In genomic region chr4:152547886-152548663, GRCm38 (mm10) we compare ENCODE assay signal across 10 mouse cellular contexts.
DNase-seq lines count a peak whose midpoint lies in the region; ATAC-seq and TF ChIP-seq lines count a peak whose summit lies in the region.
"Had no signal": no experiment of that assay in that cellular context is flagged by ENCODE, and none has a peak within 500 bp of the region (broad histone marks: within the 10 kb centered on the region; RNA-seq: fewer than 3 reads in every experiment).

No protein-coding gene starts in this region.

- no peak; the same call in 1 of the 2 replicates for ATAC-seq in heart, embryonic 11.5 days (replicated peaks; ENCODE audit: insufficient number of reproducible peaks, low FRiP score, low TSS enrichment)
- peak; percentile 51 for ATAC-seq in forebrain, embryonic 16.5 days
- peak; percentile 83 for ATAC-seq in liver, embryonic 15.5 days (ENCODE audit: insufficient read depth)

- H3K9ac ChIP-seq in heart, embryonic 11.5 days (ENCODE audit: low read depth, low read length) = no peak overlapping the region
- H3K9ac ChIP-seq in forebrain, embryonic 16.5 days (replicated peaks; ENCODE audit: low read depth, low read length) = peak overlapping the region; percentile 34
- no peak overlapping the region for H3K9ac ChIP-seq in liver, embryonic 15.5 days

- peaks cover 5% of the 10 kb centered on the region; the same call in 1 of the 2 replicates for H3K4me1 ChIP-seq in heart, embryonic 11.5 days (ENCODE audit: control insufficient read depth, insufficient read depth, low read length)
- peaks cover 41% of the 10 kb centered on the region for H3K4me1 ChIP-seq in E14TG2a.4 (replicated peaks; ENCODE audit: low read depth, low read length)
- peaks cover 13% of the 10 kb centered on the region for H3K4me1 ChIP-seq in forebrain, embryonic 16.5 days (replicated peaks; ENCODE audit: control insufficient read depth, insufficient read depth, low read length)
- peaks cover 14% of the 10 kb centered on the region for H3K4me1 ChIP-seq in liver, embryonic 15.5 days (replicated peaks)
- no peaks in the 10 kb centered on the region for H3K4me1 ChIP-seq in kidney, adult 2 months (ENCODE audit: control insufficient read depth, insufficient read depth, low read length)

- H3K27ac ChIP-seq in heart, embryonic 11.5 days (ENCODE audit: low read depth, low read length) = no peak overlapping the region
- H3K27ac ChIP-seq in forebrain, embryonic 16.5 days (ENCODE audit: low read length) = no peak overlapping the region
- H3K27ac ChIP-seq in liver, embryonic 15.5 days (replicated peaks) = peak overlapping the region; percentile 24; the same call in 1 of the 2 replicates
- H3K27ac ChIP-seq in kidney, adult 2 months (ENCODE audit: insufficient read depth, low read depth, low read length) = no peak overlapping the region

- 41% methylated on average over 37 of the region's 37 CpGs for WGBS in heart, embryonic 11.5 days (ENCODE audit: insufficient replicate concordance)
- 24% methylated on average over 37 of the region's 37 CpGs for WGBS in forebrain, embryonic 16.5 days
- WGBS in liver, embryonic 15.5 days (ENCODE audit: insufficient replicate concordance) = 39% methylated on average over 37 of the region's 37 CpGs
- 72% methylated on average over 37 of the region's 37 CpGs for WGBS in kidney, adult 2 months

- no peak for TF ChIP-seq CTCF in E14TG2a.4 (conservative IDR thresholded peaks at IDR 0.05; ENCODE audit: low read length)
- no peak for TF ChIP-seq CTCF in kidney, adult 2 months (conservative IDR thresholded peaks at IDR 0.05; ENCODE audit: insufficient read depth, insufficient read length, low read depth, low read length)

- DNase-seq in heart, postnatal 36 days = no peak
- no peak for DNase-seq in kidney, adult 2 months
- no peak for DNase-seq in urinary bladder, postnatal 14 days (ENCODE audit: low spot score)
- no peak for DNase-seq in gastrocnemius, postnatal 10 days
- DNase-seq: thymus, postnatal 36 days had no signal

- 0 out of 2 replicates have a peak overlapping the region, but pooled peaks have one; percentile 14 for H3K4me3 ChIP-seq in heart, embryonic 11.5 days (ENCODE audit: low read depth, low read length)
- H3K4me3 ChIP-seq in E14TG2a.4 (replicated peaks; ENCODE audit: low read length) = peak overlapping the region; percentile 61
- H3K4me3 ChIP-seq in forebrain, embryonic 16.5 days (replicated peaks; ENCODE audit: low read length) = no peak overlapping the region; the same call in 1 of the 2 replicates
- no peak overlapping the region; the same call in 1 of the 2 replicates for H3K4me3 ChIP-seq in liver, embryonic 15.5 days (replicated peaks)
- H3K4me3 ChIP-seq in kidney, adult 2 months (ENCODE audit: insufficient read depth, low read depth, low read length) = no peak overlapping the region
- H3K4me3 ChIP-seq: myocyte had no signal

- no peak for TF ChIP-seq POLR2A in kidney, adult 2 months (IDR thresholded peaks at IDR 0.05; ENCODE audit: low read depth, low read length)

- intact Hi-C loops in heart, postnatal 36 days (cut with DNase I) = no loop called here

- peak overlapping the region; percentile 46 for H3K4me2 ChIP-seq in heart, embryonic 11.5 days
- H3K4me2 ChIP-seq in forebrain, embryonic 16.5 days (ENCODE audit: low read length) = peak overlapping the region; percentile 41
- peak overlapping the region; percentile 43 for H3K4me2 ChIP-seq in liver, embryonic 15.5 days

- H3K36me3 ChIP-seq in heart, embryonic 11.5 days (ENCODE audit: control insufficient read depth, insufficient read depth, low read length) = no peaks in the 10 kb centered on the region
- H3K36me3 ChIP-seq in E14TG2a.4 (ENCODE audit: insufficient read depth, low read length) = no peaks in the 10 kb centered on the region
- H3K36me3 ChIP-seq in forebrain, embryonic 16.5 days (ENCODE audit: control insufficient read depth, insufficient read depth) = no peaks in the 10 kb centered on the region
- no peaks in the 10 kb centered on the region for H3K36me3 ChIP-seq in liver, embryonic 15.5 days (replicated peaks)
- no peaks in the 10 kb centered on the region for H3K36me3 ChIP-seq in kidney, adult 2 months (ENCODE audit: control insufficient read depth, insufficient read depth, low read length)

- no peaks in the 10 kb centered on the region for H3K9me3 ChIP-seq in heart, embryonic 11.5 days (replicated peaks; ENCODE audit: control insufficient read depth, low read length)
- peaks cover 16% of the 10 kb centered on the region for H3K9me3 ChIP-seq in E14TG2a.4 (ENCODE audit: low read length)
- H3K9me3 ChIP-seq in forebrain, embryonic 16.5 days (ENCODE audit: control insufficient read depth, low read length) = no peaks in the 10 kb centered on the region
- H3K9me3 ChIP-seq in liver, embryonic 15.5 days (replicated peaks) = 0 out of 2 replicates have a peak, but pooled peaks cover 5% of the 10 kb centered on the region

- peaks cover 5% of the 10 kb centered on the region; the same call in 1 of the 2 replicates for H3K27me3 ChIP-seq in heart, embryonic 11.5 days (ENCODE audit: control insufficient read depth, insufficient read depth, low read length)
- H3K27me3 ChIP-seq in E14TG2a.4 (ENCODE audit: insufficient read depth, low read length) = peaks cover 21% of the 10 kb centered on the region
- no peaks in the 10 kb centered on the region for H3K27me3 ChIP-seq in forebrain, embryonic 16.5 days (replicated peaks; ENCODE audit: control insufficient read depth, insufficient read depth, low read length)
- no peaks in the 10 kb centered on the region for H3K27me3 ChIP-seq in liver, embryonic 15.5 days
- H3K27me3 ChIP-seq in kidney, adult 2 months (replicated peaks; ENCODE audit: control insufficient read depth, insufficient read depth, low read length) = no peaks in the 10 kb centered on the region

Comparison
In these comparisons a context has a peak if more than half of its experiments do, and no peak if none do; other contexts are left out.
1. H3K4me3 ChIP-seq: peak in heart, embryonic 11.5 days (single experiment) and E14TG2a.4 (single experiment); none in forebrain, embryonic 16.5 days (single experiment), liver, embryonic 15.5 days (single experiment) and kidney, adult 2 months (single experiment).
2. Peak in every context shown above with its lines, with median percentiles within 50 percentile points of each other: H3K4me2 ChIP-seq.